Mouse (Mus musculus) MEL (cell line): Measurements from ENCODE around the gene Ankrd24. TPM values are rescaled to one million over a fixed set of nuclear protein-coding genes. Genes with fewer than 3 reads are reported as not detected.
"Not testable (repeated sequence)": the region's sequence is repeated elsewhere in the genome, so short reads cannot be mapped to it uniquely, and the experiment has no call there.

ENCODE experiments used
- DNase-seq: peaks from one replicate; pipeline ENCODE4 v3.0.0; 2011; ENCODE audit warnings: low read depth, low spot score
- H3K27ac ChIP-seq: 2 replicates; pipeline ENCODE4 v1.5.1; 2012; ENCODE audit warnings: low read depth, mild to moderate bottlenecking, control low read depth, low read length, moderate library complexity; ENCODE audit not compliant: control insufficient read depth
- H3K27me3 ChIP-seq, 2 experiments: fragments of 150-350 bp in 1 of 2; sonication (generic) in 1 of 2; 2 replicates each; pipeline ENCODE4 v1.6.1; 2012; ENCODE audit warnings: low read length in 2 of 2, mild to moderate bottlenecking in 2 of 2, improper control_type of control experiment in 1 of 2, moderate library complexity in 1 of 2; ENCODE audit not compliant: insufficient read depth in 2 of 2, control insufficient read depth in 1 of 2
- H3K36me3 ChIP-seq, 2 experiments: 2 replicates each; pipeline ENCODE4 v1.6.1; 2012 to 2014; ENCODE audit warnings: low read length in 2 of 2, improper control_type of control experiment in 1 of 2, inconsistent platforms in 1 of 2, mild to moderate bottlenecking in 1 of 2; ENCODE audit not compliant: insufficient read depth in 2 of 2, control insufficient read depth in 1 of 2
- H3K4me1 ChIP-seq, 2 experiments: fragments of 150-350 bp in 1 of 2; sonication (generic) in 1 of 2; 2 replicates each; pipeline ENCODE4 v1.6.1; 2012; ENCODE audit warnings: low read length in 2 of 2, improper control_type of control experiment in 1 of 2, mild to moderate bottlenecking in 1 of 2; ENCODE audit not compliant: insufficient read depth in 2 of 2, control insufficient read depth in 1 of 2
- H3K4me3 ChIP-seq, 2 experiments: fragments of 150-350 bp in 1 of 2; sonication (generic) in 1 of 2; 2 replicates each; pipeline ENCODE4 v1.5.1; 2012; ENCODE audit warnings: low read depth in 2 of 2, low read length in 2 of 2, mild to moderate bottlenecking in 2 of 2, moderate library complexity in 2 of 2, control low read depth in 1 of 2, improper control_type of control experiment in 1 of 2; ENCODE audit not compliant: control insufficient read depth in 1 of 2, insufficient read depth in 1 of 2
- H3K79me2 ChIP-seq: 2 replicates; pipeline ENCODE4 v1.6.1; 2012; ENCODE audit warnings: mild to moderate bottlenecking, low read length, moderate library complexity; ENCODE audit not compliant: control insufficient read depth, poor library complexity, insufficient read depth
- H3K9ac ChIP-seq: 2 replicates; pipeline ENCODE4 v1.6.1; 2012; ENCODE audit warnings: low read depth, mild to moderate bottlenecking, control low read depth, low read length, moderate library complexity; ENCODE audit not compliant: control insufficient read depth, poor library complexity, severe bottlenecking
- H3K9me3 ChIP-seq: fragments of 150-350 bp; sonication (generic); replicated peaks from 2 replicates; pipeline ENCODE4 v1.6.1; 2012; ENCODE audit warnings: mild to moderate bottlenecking, low read length, improper control_type of control experiment, moderate library complexity; ENCODE audit not compliant: insufficient read depth
- polyA plus RNA-seq, 2 experiments: library from polyadenylated mRNA; stranded (reverse) in 1 of 2; unstranded in 1 of 2; fragments of >175 nt in 1 of 2; fragments of >200 nt in 1 of 2; gene quantifications; 2 replicates each; pipeline versions ENCODE4 v1.2.1 to v1.2.4; 2012; ENCODE audit warnings: low replicate concordance in 2 of 2, low read depth in 1 of 2; ENCODE audit not compliant: insufficient read length in 2 of 2, insufficient read depth in 1 of 2, missing spikeins in 1 of 2
- total RNA-seq: library from RNA; depleted of rRNA; stranded (reverse); fragments of 300-350 nt; gene quantifications from 2 replicates; pipeline ENCODE4 v1.2.3, GENCODE M21; 2012; rRNA removed

Gene Ankrd24
- total and polyA plus RNA-seq, 3 experiments: 4.5 to 14.6 TPM; not detected in 1

DNA sequence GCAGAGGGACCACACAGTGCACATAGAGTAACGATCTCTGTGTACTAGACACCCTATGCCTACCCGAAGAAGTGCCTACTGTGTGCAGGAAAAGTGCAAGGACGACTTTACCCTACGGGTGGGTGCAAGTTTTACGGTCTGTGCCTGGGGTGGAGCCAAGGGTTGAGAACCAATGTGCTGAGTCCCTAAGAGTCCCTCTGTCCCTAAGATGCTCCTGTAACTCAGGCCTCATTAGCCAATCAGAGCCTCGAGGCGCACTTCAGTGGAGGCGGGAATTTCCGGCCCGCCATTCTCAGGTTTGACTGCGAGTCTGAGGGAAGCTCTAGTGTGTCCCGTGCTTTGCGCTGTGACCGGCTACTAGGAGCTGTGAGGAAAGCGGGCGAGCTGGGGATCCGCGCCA lies 58.8 kb downstream of the Ankrd24 start:
- not testable (repeated sequence) for H3K36me3 ChIP-seq, H3K9me3 ChIP-seq, H3K27ac ChIP-seq, H3K9ac ChIP-seq, DNase-seq, H3K27me3 ChIP-seq, H3K79me2 ChIP-seq, H3K4me3 ChIP-seq, H3K4me1 ChIP-seq

Other genes with a start within 250 kb of the Ankrd24 start
- 153 and 157 TPM in 2 replicates for gene Dohh, start 244.1 kb upstream of the Ankrd24 start, total RNA-seq
- gene Dohh, start 244.1 kb upstream of the Ankrd24 start, polyA plus RNA-seq: 100 to 1,000 TPM in 1 of 2 experiments, not detected in 1; 145 TPM
- 0.46 and 0.62 TPM in 2 replicates for gene Gm48551, start 244.1 kb upstream of the Ankrd24 start, total RNA-seq
- gene Gm48551, start 244.1 kb upstream of the Ankrd24 start, polyA plus RNA-seq: 1 to 10 TPM in 1 of 2 experiments, not detected in 1; 2.6 TPM
- 0.49 and 0.89 TPM in 2 replicates for gene Gm48552, start 239.5 kb upstream of the Ankrd24 start, total RNA-seq
- gene Gm48552, start 239.5 kb upstream of the Ankrd24 start, polyA plus RNA-seq: 1 to 10 TPM in 1 of 2 experiments, not detected in 1; 1.2 TPM
- gene Smim24, start 235.5 kb upstream of the Ankrd24 start, total RNA-seq: 6.5 and 6.7 TPM in 2 replicates
- 10 to 100 TPM in 1 of 2 experiments, not detected in 1; 29.5 TPM for gene Smim24, start 235.5 kb upstream of the Ankrd24 start, polyA plus RNA-seq
- 2.0 and 3.6 TPM in 2 replicates for gene Nfic, start 172.9 kb upstream of the Ankrd24 start, total RNA-seq
- gene Nfic, start 172.9 kb upstream of the Ankrd24 start, polyA plus RNA-seq: 1 to 10 TPM in 1 of 2 experiments, not detected in 1; 9.7 TPM
- 0.03 and 0.08 TPM in 2 replicates for gene Celf5, start 145.8 kb upstream of the Ankrd24 start, total RNA-seq
- gene Celf5, start 145.8 kb upstream of the Ankrd24 start, polyA plus RNA-seq: under 1 TPM in 1 of 2 experiments, not detected in 1; 0.38 TPM
- 120 and 136 TPM in 2 replicates for gene Ncln, start 132.1 kb upstream of the Ankrd24 start, total RNA-seq
- gene Ncln, start 132.1 kb upstream of the Ankrd24 start, polyA plus RNA-seq: 100 to 1,000 TPM; 215 to 276 TPM
- gene S1pr4, start 128.4 kb upstream of the Ankrd24 start, total RNA-seq: 1.7 and 2.1 TPM in 2 replicates
- gene S1pr4, start 128.4 kb upstream of the Ankrd24 start, polyA plus RNA-seq: 1 to 10 TPM in 1 of 2 experiments, not detected in 1; 1.6 TPM
- 28.2 and 33.0 TPM in 2 replicates for gene Gna15, start 104.3 kb upstream of the Ankrd24 start, total RNA-seq
- 100 to 1,000 TPM in 1 of 2 experiments, 10 to 100 TPM in 1; 23.0 to 142 TPM for gene Gna15, start 104.3 kb upstream of the Ankrd24 start, polyA plus RNA-seq
- 12.2 and 14.1 TPM in 2 replicates for gene Gna11, start 83.3 kb upstream of the Ankrd24 start, total RNA-seq
- gene Gna11, start 83.3 kb upstream of the Ankrd24 start, polyA plus RNA-seq: 10 to 100 TPM in 1 of 2 experiments, not detected in 1; 18.4 TPM
- 170 and 197 TPM in 2 replicates for gene Aes, start 69.1 kb upstream of the Ankrd24 start, total RNA-seq
- gene Aes, start 69.1 kb upstream of the Ankrd24 start, polyA plus RNA-seq: 100 to 1,000 TPM in 1 of 2 experiments, not detected in 1; 355 TPM
- gene Tle2, start 54.0 kb upstream of the Ankrd24 start, total RNA-seq: 0.19 and 0.75 TPM in 2 replicates
- 1 to 10 TPM in 1 of 2 experiments, not detected in 1; 2.4 TPM for gene Tle2, start 54.0 kb upstream of the Ankrd24 start, polyA plus RNA-seq
- 16.9 and 17.3 TPM in 2 replicates for gene Tle6, start 27.5 kb upstream of the Ankrd24 start, total RNA-seq
- gene Tle6, start 27.5 kb upstream of the Ankrd24 start, polyA plus RNA-seq: 10 to 100 TPM in 1 of 2 experiments, not detected in 1; 31.9 TPM
- gene BC025920, start 22.3 kb upstream of the Ankrd24 start, total RNA-seq: 0.98 and 1.1 TPM in 2 replicates
- 1 to 10 TPM in 1 of 2 experiments, not detected in 1; 1.7 TPM for gene BC025920, start 22.3 kb upstream of the Ankrd24 start, polyA plus RNA-seq
- 8.2 and 10.5 TPM in 2 replicates for gene Sirt6, start 743 bp upstream of the Ankrd24 start, total RNA-seq
- gene Sirt6, start 743 bp upstream of the Ankrd24 start, polyA plus RNA-seq: 10 to 100 TPM in 1 of 2 experiments, not detected in 1; 38.2 TPM
- 3.5 and 3.9 TPM in 2 replicates for gene Gm10778, start 20.5 kb downstream of the Ankrd24 start, total RNA-seq
- 1 to 10 TPM in 1 of 2 experiments, not detected in 1; 2.0 TPM for gene Gm10778, start 20.5 kb downstream of the Ankrd24 start, polyA plus RNA-seq
- 4.2 and 4.9 TPM in 2 replicates for gene Zfp433, start 76.3 kb downstream of the Ankrd24 start, total RNA-seq
- gene Zfp433, start 76.3 kb downstream of the Ankrd24 start, polyA plus RNA-seq: 1 to 10 TPM in 1 of 2 experiments, not detected in 1; 3.0 TPM
- gene Gm3055, start 142.6 kb downstream of the Ankrd24 start, total RNA-seq: not detected in 2 replicates
- gene Gm3055, start 142.6 kb downstream of the Ankrd24 start, polyA plus RNA-seq: not detected
- 1.2 and 1.3 TPM in 2 replicates for gene Gm4767, start 183.6 kb downstream of the Ankrd24 start, total RNA-seq
- under 1 TPM in 1 of 2 experiments, not detected in 1; 0.24 TPM for gene Gm4767, start 183.6 kb downstream of the Ankrd24 start, polyA plus RNA-seq
- 0.12 TPM in 1 of 2 replicates, not detected in the other for gene Gm32687, start 235.4 kb downstream of the Ankrd24 start, total RNA-seq
- not detected for gene Gm32687, start 235.4 kb downstream of the Ankrd24 start, polyA plus RNA-seq